Mouse (Mus musculus) cerebellum, adult 2 months (tissue): ENCODE data around the gene Fgfr2. TPM values are rescaled to one million over a fixed set of nuclear protein-coding genes. Genes with fewer than 3 reads are reported as not detected.
A peak's percentile ranks its signal among the peaks of the same experiment; 100 is the strongest.
"Not testable (repeated sequence)": the region's sequence is repeated elsewhere in the genome, so short reads cannot be mapped to it uniquely, and the experiment has no call there.

Experiments
- DNase-seq, 2 experiments: peaks; one replicate each; pipeline ENCODE4 v3.0.0; 2021
- H3K27ac ChIP-seq: fragments of 200-500 bp; 2 replicates; pipeline ENCODE4 v1.5.1; 2012; ENCODE audit warnings: low read length, control low read depth, inconsistent platforms; ENCODE audit not compliant: insufficient read depth
- H3K27me3 ChIP-seq: fragments of 200-500 bp; 2 replicates; pipeline ENCODE4 v1.6.1; 2012; ENCODE audit warnings: inconsistent platforms, mild to moderate bottlenecking, low read length, moderate library complexity; ENCODE audit not compliant: control insufficient read depth, insufficient read depth
- H3K4me1 ChIP-seq: fragments of 200-500 bp; 2 replicates; pipeline ENCODE4 v1.6.1; 2011; ENCODE audit warnings: low read length; ENCODE audit not compliant: control insufficient read depth, insufficient read depth
- H3K4me3 ChIP-seq: fragments of 200-500 bp; replicated peaks from 2 replicates; pipeline ENCODE3; 2011; ENCODE audit warnings: mild to moderate bottlenecking, low read depth, low read length, control low read depth; ENCODE audit not compliant: insufficient read depth
- CTCF ChIP-seq: fragments of 200-500 bp; IDR thresholded peaks from 2 replicates; pipeline ENCODE4 v1.5.1; 2011; ENCODE audit warnings: low read depth, mild to moderate bottlenecking, control low read depth, low read length, moderate library complexity, borderline replicate concordance; ENCODE audit not compliant: insufficient read depth
- POLR2A ChIP-seq: fragments of 200-500 bp; IDR thresholded peaks from 2 replicates; pipeline ENCODE4 v1.6.1; 2011; ENCODE audit warnings: low read length, control low read depth, borderline replicate concordance; ENCODE audit not compliant: insufficient read depth
- WGBS: fragments of 180-500 bp; shearing (Covaris S2); methylation state at CpG from one replicate; pipeline ENCODE4 v1.1.7; 2018; 5-methylcytosine and 5-hydroxymethylcytosine counted together
- polyA plus RNA-seq: library from polyadenylated mRNA; depleted of rRNA; stranded (reverse); fragments of >200 nt; gene quantifications from 2 replicates; pipeline ENCODE4 v1.2.3, GENCODE M21; 2012

Gene Fgfr2
- polyA plus RNA-seq, 1 experiment = 95.3 TPM

GRCm38 (mm10) chr7:131045258-131045835 lies 2077.8 kb downstream of the Fgfr2 start:
- H3K27ac ChIP-seq, H3K27me3 ChIP-seq, H3K4me3 ChIP-seq, DNase-seq, H3K4me1 ChIP-seq: not testable (repeated sequence)
- WGBS = 37% methylated on average over 3 of the region's 3 CpGs
- peak; percentile 37; the same call in 1 of the 2 replicates for TF ChIP-seq CTCF

- no peak overlapping the region for H3K27ac ChIP-seq
- TF ChIP-seq CTCF (peak; percentile 31; the same call in 1 of the 2 replicates), POLR2A (no peak)
- no peaks in the 10 kb centered on the region for H3K27me3 ChIP-seq
- H3K4me1 ChIP-seq = no peaks in the 10 kb centered on the region
- no peak overlapping the region for H3K4me3 ChIP-seq
- no peak for DNase-seq
- WGBS = 69% methylated on average over 1 of the region's 1 CpGs
These were observed 2080.5 kb downstream of the Fgfr2 start for GRCm38 (mm10) chr7:131042657-131043056.

GRCm38 (mm10) chr7:131040760-131041159 lies 2082.4 kb downstream of the Fgfr2 start:
- not testable (repeated sequence) for H3K27me3 ChIP-seq, H3K4me1 ChIP-seq, DNase-seq, H3K27ac ChIP-seq, H3K4me3 ChIP-seq
- WGBS = 25% methylated on average over 8 of the region's 8 CpGs

GRCm38 (mm10) chr7:131037083-131037482 lies 2086.1 kb downstream of the Fgfr2 start:
- 91% methylated on average over 2 of the region's 2 CpGs for WGBS

GRCm38 (mm10) chr7:131036396-131036795 lies 2086.8 kb downstream of the Fgfr2 start:
- TF ChIP-seq POLR2A = no peak
- TF ChIP-seq CTCF = no peak
- H3K27ac ChIP-seq = no peak overlapping the region
- WGBS = 87% methylated on average over 3 of the region's 3 CpGs

More at GRCm38 (mm10) chr7:131037083-131037482, 2086.1 kb downstream of the Fgfr2 start:
- DNase-seq = no peak
- TF ChIP-seq CTCF (no peak), POLR2A (no peak)
- no peak overlapping the region for H3K4me3 ChIP-seq
- no peaks in the 10 kb centered on the region for H3K4me1 ChIP-seq
- no peak overlapping the region for H3K27ac ChIP-seq
- H3K27me3 ChIP-seq = no peaks in the 10 kb centered on the region

GRCm38 (mm10) chr7:131031755-131032154 lies 2091.4 kb downstream of the Fgfr2 start, which contains the start of gene Dmbt1:
Gene Dmbt1 (plus strand): TSS chr7:131032053.
- Histone ChIP-seq H3K27ac (no peak within 1 kb of the TSS), H3K27me3 (no peaks in the 10 kb centered on the region), H3K4me1 (no peaks in the 10 kb centered on the region), H3K4me3 (no peak within 1 kb of the TSS)
- 84% methylated on average over 5 of the region's 5 CpGs for WGBS
- TF ChIP-seq POLR2A (no peak), CTCF (no peak)
- no peak for DNase-seq

More at GRCm38 (mm10) chr7:131036396-131036795, 2086.8 kb downstream of the Fgfr2 start:
- DNase-seq = no peak
- H3K27me3 ChIP-seq = no peaks in the 10 kb centered on the region
- no peaks in the 10 kb centered on the region for H3K4me1 ChIP-seq
- H3K4me3 ChIP-seq = no peak overlapping the region

- Histone ChIP-seq H3K27ac (no peak overlapping the region), H3K27me3 (no peaks in the 10 kb centered on the region), H3K4me1 (no peaks in the 10 kb centered on the region), H3K4me3 (no peak overlapping the region)
- WGBS = 91% methylated on average over 1 of the region's 1 CpGs
- no peak for DNase-seq
- TF ChIP-seq POLR2A (no peak), CTCF (no peak)
These were observed 2095.6 kb downstream of the Fgfr2 start for GRCm38 (mm10) chr7:131027557-131027956.

- H3K4me3 ChIP-seq = no peak overlapping the region
- no peak for DNase-seq
- H3K27me3 ChIP-seq = no peaks in the 10 kb centered on the region
- no peak overlapping the region for H3K27ac ChIP-seq
- WGBS = 83% methylated on average over 1 of the region's 1 CpGs
- H3K4me1 ChIP-seq = no peaks in the 10 kb centered on the region
- no peak for TF ChIP-seq POLR2A
- TF ChIP-seq CTCF = no peak
These were observed 2098.3 kb downstream of the Fgfr2 start for GRCm38 (mm10) chr7:131024807-131025206.
